Mouse (Mus musculus) forebrain, embryonic 13.5 days (tissue): Measurements from ENCODE around the gene Shank2. TPM values are rescaled to one million over a fixed set of nuclear protein-coding genes. Genes with fewer than 3 reads are reported as not detected.

ENCODE experiments used
- ATAC-seq: fragments of 200-750 bp; cut with Nextera tagmentation; 2 replicates; pipeline ENCODE4 v1.8.0; 2017
- H3K27ac ChIP-seq: fragments of 300-500 bp; sonication (generic); 2 replicates; pipeline ENCODE4 v1.5.1; 2015; ENCODE audit warnings: inconsistent platforms, mild to moderate bottlenecking, moderate library complexity
- H3K27me3 ChIP-seq: fragments of 300-500 bp; sonication (generic); 2 replicates; pipeline ENCODE4 v1.6.1; 2015; ENCODE audit warnings: mild to moderate bottlenecking, inconsistent platforms
- H3K36me3 ChIP-seq: fragments of 300-500 bp; sonication (generic); 2 replicates; pipeline ENCODE4 v1.6.1; 2015; ENCODE audit warnings: mild to moderate bottlenecking, inconsistent platforms; ENCODE audit not compliant: poor library complexity, severe bottlenecking
- H3K4me1 ChIP-seq: fragments of 300-500 bp; sonication (generic); 2 replicates; pipeline ENCODE4 v1.6.1; 2015; ENCODE audit warnings: inconsistent platforms
- H3K4me2 ChIP-seq: fragments of 300-500 bp; sonication (generic); 2 replicates; pipeline ENCODE4 v1.6.1; 2015; ENCODE audit warnings: inconsistent platforms, mild to moderate bottlenecking, moderate library complexity
- H3K4me3 ChIP-seq: fragments of 300-500 bp; sonication (generic); 2 replicates; pipeline ENCODE4 v1.5.1; 2015; ENCODE audit warnings: mild to moderate bottlenecking, inconsistent platforms
- H3K9ac ChIP-seq: fragments of 300-500 bp; sonication (generic); 2 replicates; pipeline ENCODE4 v1.6.1; 2015; ENCODE audit warnings: mild to moderate bottlenecking, inconsistent platforms
- H3K9me3 ChIP-seq: fragments of 300-500 bp; sonication (generic); replicated peaks from 2 replicates; pipeline ENCODE4 v1.6.1; 2016; ENCODE audit warnings: inconsistent platforms
- WGBS: fragments of 180-500 bp; shearing (Covaris S2); methylation state at CpG from one replicate; pipeline ENCODE4 v1.1.7; 2015; 5-methylcytosine and 5-hydroxymethylcytosine counted together
- polyA plus RNA-seq: library from polyadenylated mRNA; unstranded; fragments of >200 nt; fragmentation: Nextera tagmentation; extraction: Ambion mirVana; gene quantifications from 2 replicates; pipeline ENCODE4 v1.2.1, GENCODE M21; 2015

Shank2 gene
- polyA plus RNA-seq, 1 experiment from 2014 or later: 4.1 TPM

DNA sequence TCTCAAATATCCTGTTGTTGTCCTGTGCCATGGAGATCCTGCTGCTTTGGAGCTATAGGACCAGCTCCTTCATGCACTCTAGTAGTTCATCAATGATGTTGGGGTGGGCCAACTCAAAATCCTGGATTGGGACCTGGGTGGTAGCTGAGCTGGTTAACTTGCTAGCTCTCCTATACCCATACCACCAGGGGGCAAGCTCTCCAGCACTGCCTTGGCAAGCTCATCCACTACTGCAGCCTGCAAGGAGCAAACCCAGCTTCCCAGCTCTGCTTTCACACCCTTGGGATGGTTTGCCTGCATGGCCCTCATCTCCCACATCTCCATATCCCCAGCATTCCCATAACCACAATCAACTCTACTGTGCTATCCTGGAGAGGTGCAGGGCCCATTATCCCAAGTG, 10.6 kb upstream of the Shank2 start:
- Histone ChIP-seq H3K36me3 (no peaks in the 10 kb centered on the region), H3K4me1 (no peaks in the 10 kb centered on the region), H3K9me3 (0 out of 2 replicates have a peak, but pooled peaks cover under 1% of the 10 kb centered on the region), H3K4me3 (no peak overlapping the region), H3K27me3 (no peaks in the 10 kb centered on the region), H3K4me2 (no peak overlapping the region), H3K9ac (no peak overlapping the region), H3K27ac (no peak overlapping the region)
- ATAC-seq: no peak

DNA sequence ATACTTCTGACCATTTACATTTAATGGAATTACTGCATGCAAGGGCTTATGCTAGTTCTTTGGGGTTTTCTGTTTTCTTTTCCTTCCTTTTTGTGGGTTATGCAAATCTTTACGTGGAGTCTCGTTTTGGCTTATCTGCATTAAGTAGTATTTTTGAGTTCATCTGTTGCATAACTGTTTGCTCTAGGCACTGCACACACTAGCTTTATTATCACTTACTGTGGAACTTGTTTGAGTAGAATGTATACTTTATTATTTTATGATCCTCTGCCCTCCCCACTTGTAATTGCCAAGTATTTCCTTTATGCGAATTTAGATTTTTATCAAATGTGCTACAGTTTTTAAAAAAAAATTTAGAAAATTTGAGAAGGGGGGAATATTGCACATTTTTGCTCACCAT, 2.7 kb upstream of the Shank2 start:
- no peak for ATAC-seq
- Histone ChIP-seq H3K9ac (no peak overlapping the region), H3K27me3 (no peaks in the 10 kb centered on the region), H3K9me3 (peaks cover 9% of the 10 kb centered on the region), H3K4me1 (no peaks in the 10 kb centered on the region), H3K36me3 (no peaks in the 10 kb centered on the region), H3K4me2 (no peak overlapping the region), H3K4me3 (no peak overlapping the region), H3K27ac (no peak overlapping the region)
- WGBS: 90% methylated on average over 3 of the region's 3 CpGs

DNA sequence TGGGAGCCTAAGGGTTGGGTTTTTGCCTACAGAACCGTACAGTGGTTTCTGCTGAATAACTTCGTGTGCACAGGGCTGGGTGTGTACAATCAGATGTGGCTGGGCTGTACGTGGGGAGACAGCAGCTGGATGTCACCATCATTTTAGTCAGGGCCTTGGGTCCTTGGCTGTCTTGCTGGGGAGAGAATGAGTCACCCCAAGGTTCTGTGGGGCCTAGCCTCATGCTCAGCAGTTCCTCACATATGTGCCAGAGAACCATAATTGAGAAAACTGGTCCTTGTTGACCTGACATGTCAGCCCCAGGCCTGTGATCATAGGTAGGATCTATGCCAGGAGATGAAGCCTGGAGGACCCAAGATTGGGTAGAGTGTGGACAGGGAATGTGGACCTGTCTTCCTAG, 1.7 kb downstream of the Shank2 start:
- Histone ChIP-seq H3K27ac (no peak overlapping the region), H3K4me3 (no peak overlapping the region), H3K9me3 (no peaks in the 10 kb centered on the region), H3K27me3 (no peaks in the 10 kb centered on the region), H3K4me1 (no peaks in the 10 kb centered on the region), H3K36me3 (no peaks in the 10 kb centered on the region), H3K4me2 (no peak overlapping the region), H3K9ac (no peak overlapping the region)
- no peak for ATAC-seq
- WGBS: 82% methylated on average over 3 of the region's 3 CpGs

DNA sequence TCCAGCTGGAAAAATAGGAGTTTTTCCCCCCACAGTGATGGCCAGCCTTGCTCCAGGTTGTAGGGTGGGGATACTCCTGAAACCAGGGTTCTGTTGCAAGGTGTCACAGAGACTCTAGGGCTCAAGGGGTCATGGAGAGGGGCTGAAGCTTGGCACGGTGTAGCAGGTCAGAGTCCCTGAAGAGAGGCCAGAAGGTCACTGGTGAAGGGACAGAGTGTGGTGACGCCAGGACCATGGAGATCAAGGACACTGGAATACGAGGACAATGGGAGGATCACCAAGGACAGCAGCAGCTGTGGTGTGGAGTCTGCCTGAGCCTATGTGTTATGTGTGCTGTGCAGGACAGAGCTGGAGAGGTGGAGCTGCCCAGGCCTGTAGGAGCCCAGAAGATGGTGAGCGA, 6.4 kb downstream of the Shank2 start:
- Histone ChIP-seq H3K36me3 (no peaks in the 10 kb centered on the region), H3K27ac (no peak overlapping the region), H3K4me3 (no peak overlapping the region), H3K4me1 (no peaks in the 10 kb centered on the region), H3K4me2 (no peak overlapping the region), H3K9me3 (no peaks in the 10 kb centered on the region), H3K9ac (no peak overlapping the region), H3K27me3 (no peaks in the 10 kb centered on the region)
- no peak for ATAC-seq
- 84% methylated on average over 4 of the region's 4 CpGs for WGBS

DNA sequence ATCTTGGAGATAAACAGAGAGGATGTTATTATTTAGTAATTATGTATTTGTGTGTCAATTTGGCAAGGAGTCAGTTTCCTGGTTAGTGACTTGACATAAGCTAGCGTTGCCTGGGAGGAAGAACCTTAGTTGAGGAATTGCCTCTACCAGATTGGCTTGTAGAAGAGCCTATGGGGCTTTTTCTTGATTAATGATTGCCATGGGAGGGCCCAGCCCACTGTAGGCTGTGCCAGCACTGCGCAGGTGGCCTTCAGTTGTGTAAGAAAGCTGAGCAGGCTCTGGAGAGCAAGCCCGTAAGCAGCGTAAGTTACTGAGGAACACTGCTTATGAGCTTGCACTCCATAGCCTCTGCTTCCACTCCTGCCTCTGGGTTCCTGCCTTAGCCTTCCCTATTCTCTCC, 7.3 kb downstream of the Shank2 start:
- WGBS: 75% methylated on average over 4 of the region's 4 CpGs
- Histone ChIP-seq H3K36me3 (no peaks in the 10 kb centered on the region), H3K9me3 (no peaks in the 10 kb centered on the region), H3K27me3 (no peaks in the 10 kb centered on the region), H3K4me1 (no peaks in the 10 kb centered on the region), H3K9ac (no peak overlapping the region), H3K4me3 (no peak overlapping the region), H3K4me2 (no peak overlapping the region), H3K27ac (no peak overlapping the region)
- no peak for ATAC-seq

DNA sequence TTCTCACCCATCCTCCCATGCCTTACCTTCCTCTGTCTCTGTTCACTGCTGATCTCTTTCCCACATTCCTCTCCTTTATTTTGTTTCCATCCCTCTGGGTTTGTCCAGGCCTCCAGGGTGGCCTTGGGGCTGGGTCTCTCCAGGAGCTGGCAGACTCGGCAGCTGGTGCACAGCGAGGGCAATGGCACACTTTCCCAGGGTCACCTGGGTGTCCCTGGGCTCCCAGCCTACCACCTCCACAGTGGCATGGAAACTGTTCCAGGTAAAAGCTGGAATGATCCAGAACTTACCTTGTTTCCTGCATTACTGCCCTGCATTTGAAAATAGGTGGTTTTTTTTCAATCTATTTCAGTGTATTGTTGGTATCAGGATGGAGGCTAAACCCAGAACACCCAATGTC, 12.8 kb downstream of the Shank2 start:
- WGBS: 82% methylated on average over 2 of the region's 2 CpGs
- Histone ChIP-seq H3K4me3 (no peak overlapping the region), H3K4me2 (no peak overlapping the region), H3K27me3 (no peaks in the 10 kb centered on the region), H3K4me1 (no peaks in the 10 kb centered on the region), H3K9me3 (no peaks in the 10 kb centered on the region), H3K9ac (no peak overlapping the region), H3K27ac (no peak overlapping the region), H3K36me3 (no peaks in the 10 kb centered on the region)
- no peak for ATAC-seq

DNA sequence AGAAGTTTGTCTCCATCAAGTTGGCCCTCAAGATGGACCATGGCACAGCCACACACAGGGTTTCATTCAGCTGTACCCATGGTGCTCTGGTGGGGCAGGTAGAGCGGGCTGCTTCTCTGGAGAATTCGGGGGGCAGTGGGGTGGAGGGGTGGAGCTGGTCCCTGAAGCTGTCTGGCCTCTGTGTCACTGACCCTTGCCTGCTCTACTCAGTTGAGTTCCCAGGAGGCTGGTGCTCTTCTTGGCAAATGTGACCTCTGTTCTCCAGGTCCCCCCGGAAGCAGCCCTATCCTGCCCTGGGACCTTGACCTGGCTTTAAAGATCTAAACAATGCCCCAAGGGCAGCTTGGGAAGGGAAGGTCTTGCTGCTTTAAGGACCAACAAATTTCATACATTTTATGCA, 20.1 kb downstream of the Shank2 start:
- Histone ChIP-seq H3K9ac (no peak overlapping the region), H3K4me1 (no peaks in the 10 kb centered on the region), H3K27me3 (no peaks in the 10 kb centered on the region), H3K36me3 (no peaks in the 10 kb centered on the region), H3K9me3 (no peaks in the 10 kb centered on the region), H3K4me3 (no peak overlapping the region), H3K27ac (no peak overlapping the region), H3K4me2 (no peak overlapping the region)
- no peak for ATAC-seq
- 80% methylated on average over 3 of the region's 3 CpGs for WGBS

DNA sequence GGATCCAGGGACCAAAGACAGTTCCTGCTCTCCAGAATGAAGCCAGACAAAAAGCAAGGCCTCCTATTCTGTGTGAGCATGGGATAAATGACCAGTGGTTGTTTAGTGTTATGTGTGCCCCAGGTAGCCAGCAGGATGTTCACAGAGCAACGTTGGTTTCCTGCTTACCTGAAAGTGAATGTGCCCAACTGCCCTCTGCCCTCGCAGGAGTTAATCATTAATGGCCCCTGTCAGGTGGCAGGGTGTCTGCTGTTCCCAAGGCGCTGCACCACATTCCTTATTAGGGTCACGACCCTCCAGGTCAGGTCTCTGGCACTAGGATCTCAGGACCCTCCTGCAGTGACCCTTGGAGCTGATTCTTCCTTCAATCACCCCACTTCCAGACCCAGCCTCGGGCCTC, 21.0 kb downstream of the Shank2 start:
- 57% methylated on average over 5 of the region's 5 CpGs for WGBS
- H3K27me3 ChIP-seq: no peaks in the 10 kb centered on the region
- no peak for ATAC-seq

DNA sequence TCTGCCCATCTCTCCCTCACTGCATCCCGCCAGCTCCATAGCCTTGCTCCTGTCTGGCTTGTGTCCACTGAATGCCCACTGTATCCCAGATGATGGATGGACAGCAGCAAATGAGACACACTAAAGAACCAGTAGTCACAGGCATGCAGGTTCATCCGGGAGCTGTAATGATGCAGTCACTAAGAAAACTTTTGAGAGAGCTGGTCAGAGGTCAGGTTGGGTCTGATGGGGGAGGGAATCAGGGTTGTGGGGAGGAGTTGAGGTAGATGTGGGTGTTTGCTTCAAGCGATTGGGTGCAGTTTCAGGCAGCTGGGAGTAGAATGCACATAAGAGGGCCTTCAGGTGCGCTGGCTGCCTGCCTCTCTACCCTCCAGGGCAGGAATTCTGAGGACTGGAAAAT, 21.8 kb downstream of the Shank2 start:
- Histone ChIP-seq H3K27me3 (no peaks in the 10 kb centered on the region), H3K27ac (no peak overlapping the region), H3K4me1 (no peaks in the 10 kb centered on the region), H3K9me3 (no peaks in the 10 kb centered on the region), H3K9ac (no peak overlapping the region), H3K4me2 (no peak overlapping the region), H3K4me3 (no peak overlapping the region), H3K36me3 (no peaks in the 10 kb centered on the region)
- no peak for ATAC-seq
- WGBS: 80% methylated on average over 4 of the region's 4 CpGs

More for the DNA sequence above, 21.0 kb downstream of the Shank2 start:
- no peaks in the 10 kb centered on the region for H3K36me3 ChIP-seq
- no peak overlapping the region for H3K27ac ChIP-seq
- H3K9me3 ChIP-seq: no peaks in the 10 kb centered on the region
- H3K4me1 ChIP-seq: no peaks in the 10 kb centered on the region
- no peak overlapping the region for H3K4me2 ChIP-seq
- no peak overlapping the region for H3K9ac ChIP-seq
- H3K4me3 ChIP-seq: no peak overlapping the region

DNA sequence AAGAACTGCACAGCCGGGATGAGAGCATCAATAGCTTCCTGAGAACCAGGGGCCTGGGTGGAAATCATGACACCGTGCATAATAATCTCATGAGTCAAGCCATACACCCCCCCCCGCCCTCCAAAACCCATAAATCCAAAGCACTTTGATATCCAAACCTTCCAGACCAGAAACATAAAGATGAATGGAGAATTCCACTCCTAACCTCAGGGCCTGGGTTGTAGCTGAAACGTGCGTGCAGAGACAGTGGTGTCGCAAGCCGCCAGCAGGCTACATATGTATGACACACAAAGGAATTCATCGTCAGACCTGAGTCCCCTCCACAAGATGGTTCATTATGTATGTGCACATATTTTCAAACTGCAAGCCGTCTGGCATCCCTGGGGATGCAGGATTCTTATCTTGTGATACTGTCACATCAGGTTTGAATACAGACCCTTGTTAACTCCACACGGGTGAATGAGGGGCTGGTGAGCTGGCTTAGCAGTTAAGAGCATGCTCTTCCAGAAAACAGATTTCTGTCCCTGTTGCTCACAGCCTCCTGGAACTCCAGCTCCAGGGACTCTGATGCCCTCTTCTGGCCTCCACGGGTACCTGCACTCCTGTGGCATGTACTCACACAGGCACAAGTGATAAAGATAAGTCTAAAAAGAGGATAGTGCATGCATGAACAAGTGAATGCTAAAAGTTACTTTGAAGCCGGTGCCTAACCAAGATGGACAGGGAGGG, 24.5 kb downstream of the Shank2 start:
- WGBS: 88% methylated on average over 12 of the region's 12 CpGs
- no peaks in the 10 kb centered on the region for H3K4me1 ChIP-seq
- H3K4me3 ChIP-seq: no peak overlapping the region
- no peak overlapping the region for H3K9ac ChIP-seq
- H3K4me2 ChIP-seq: no peak overlapping the region
- no peaks in the 10 kb centered on the region for H3K27me3 ChIP-seq
- ATAC-seq: no peak
- no peak overlapping the region for H3K27ac ChIP-seq
- no peaks in the 10 kb centered on the region for H3K36me3 ChIP-seq
- no peaks in the 10 kb centered on the region for H3K9me3 ChIP-seq

DNA sequence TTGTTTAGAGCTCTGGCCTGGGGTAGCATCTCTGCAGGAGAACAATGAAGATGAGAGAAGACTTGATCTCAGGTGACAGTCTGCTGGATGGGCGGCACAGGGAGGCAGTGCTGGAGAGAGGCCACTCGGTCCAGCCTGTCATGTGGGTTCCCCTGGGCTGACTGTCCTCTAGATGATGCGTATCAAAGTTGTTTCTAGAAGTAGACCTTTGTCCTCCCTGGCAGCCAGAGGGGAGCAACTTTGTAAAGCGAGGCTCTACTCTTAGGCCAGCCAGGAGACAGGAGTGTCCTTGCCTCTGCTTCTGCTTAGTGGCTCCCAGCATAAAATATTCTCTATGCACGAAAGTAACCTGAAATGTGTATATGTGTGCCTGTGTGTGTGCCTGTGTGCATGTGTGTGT, 27.5 kb downstream of the Shank2 start:
- H3K36me3 ChIP-seq: no peaks in the 10 kb centered on the region
- no peak for ATAC-seq
- H3K4me2 ChIP-seq: no peak overlapping the region
- WGBS: 60% methylated on average over 5 of the region's 5 CpGs
- no peak overlapping the region for H3K9ac ChIP-seq
- no peaks in the 10 kb centered on the region for H3K4me1 ChIP-seq
- H3K27ac ChIP-seq: no peak overlapping the region
- H3K9me3 ChIP-seq: no peaks in the 10 kb centered on the region
- H3K4me3 ChIP-seq: no peak overlapping the region
- H3K27me3 ChIP-seq: no peaks in the 10 kb centered on the region

DNA sequence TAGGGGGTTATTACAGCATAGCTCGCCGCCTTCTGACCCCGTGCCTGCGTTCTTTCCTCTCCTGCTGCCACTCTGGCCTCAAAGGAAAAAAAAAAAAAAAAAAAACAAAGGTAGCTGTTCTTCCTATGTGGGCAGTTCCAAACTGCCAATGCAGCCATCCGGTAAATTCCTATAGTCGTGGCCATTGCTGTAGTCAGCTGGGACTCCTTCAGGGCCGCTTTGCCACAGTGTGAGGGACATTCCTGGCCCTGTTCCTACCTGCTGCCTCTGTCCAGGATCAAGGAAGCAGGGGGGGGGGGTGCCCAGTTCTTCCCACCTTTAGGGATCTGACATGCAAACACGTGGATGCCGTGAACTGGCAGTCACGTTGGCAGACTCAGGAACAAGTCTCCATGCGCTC, 29.1 kb downstream of the Shank2 start:
- H3K9ac ChIP-seq: no peak overlapping the region
- H3K27ac ChIP-seq: no peak overlapping the region
- no peaks in the 10 kb centered on the region for H3K4me1 ChIP-seq
- no peak overlapping the region for H3K4me2 ChIP-seq
- no peak for ATAC-seq
- no peaks in the 10 kb centered on the region for H3K27me3 ChIP-seq
- H3K4me3 ChIP-seq: no peak overlapping the region
- no peaks in the 10 kb centered on the region for H3K9me3 ChIP-seq
- 71% methylated on average over 11 of the region's 11 CpGs for WGBS
- H3K36me3 ChIP-seq: no peaks in the 10 kb centered on the region

DNA sequence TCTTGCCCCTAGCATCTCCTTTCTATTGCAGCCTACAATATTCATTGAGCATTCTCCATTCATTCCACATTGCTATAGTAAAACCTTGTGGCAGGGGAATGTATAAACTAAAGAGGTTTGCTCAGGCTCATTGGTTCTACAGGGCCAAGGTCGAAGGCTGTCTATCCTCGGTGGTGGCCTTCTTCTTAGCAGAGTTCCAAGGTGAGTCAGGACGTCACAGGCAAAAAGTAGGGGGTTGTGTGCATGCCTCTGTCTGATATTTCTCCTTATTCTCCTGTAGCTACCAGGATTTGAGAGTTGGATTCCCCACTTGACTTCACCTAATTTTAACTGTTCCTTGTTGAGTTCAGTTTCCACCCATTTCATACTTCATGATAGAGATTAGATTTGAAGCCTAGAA, 29.9 kb downstream of the Shank2 start:
- 94% methylated on average over 3 of the region's 3 CpGs for WGBS
- H3K27me3 ChIP-seq: no peaks in the 10 kb centered on the region
- no peaks in the 10 kb centered on the region for H3K9me3 ChIP-seq
- no peaks in the 10 kb centered on the region for H3K36me3 ChIP-seq
- H3K27ac ChIP-seq: no peak overlapping the region
- no peak overlapping the region for H3K4me3 ChIP-seq
- no peak overlapping the region for H3K9ac ChIP-seq
- ATAC-seq: no peak
- no peaks in the 10 kb centered on the region for H3K4me1 ChIP-seq
- H3K4me2 ChIP-seq: no peak overlapping the region
